Mouse (Mus musculus) adrenal gland (tissue): Measurements from ENCODE around the gene Pdk1.
"Not testable (repeated sequence)": the region's sequence is repeated elsewhere in the genome, so short reads cannot be mapped to it uniquely, and the experiment has no call there.

Experiments
- intact Hi-C: fragments of 180-260 bp; cut with DNase I; formaldehyde crosslinking; loops from one replicate; pipeline ENCODE4 v1.15.1; 2025

Gene Pdk1

GRCm38 (mm10) chr2:71873474-71874322, 674 bp downstream of the Pdk1 start:
- intact Hi-C loops: no loop called here

GRCm38 (mm10) chr2:71874422-71874821, 1.4 kb downstream of the Pdk1 start:
- intact Hi-C loops: no loop called here

GRCm38 (mm10) chr2:71874836-71875235, 1.8 kb downstream of the Pdk1 start:
- intact Hi-C loops: no loop called here

- intact Hi-C loops: no loop called here
Observed at GRCm38 (mm10) chr2:71877865-71878264, 4.8 kb downstream of the Pdk1 start.

GRCm38 (mm10) chr2:71878441-71878840, 5.4 kb downstream of the Pdk1 start:
- intact Hi-C loops: no loop called here

- intact Hi-C loops: no loop called here
Observed at GRCm38 (mm10) chr2:71878943-71879342, 5.9 kb downstream of the Pdk1 start.

GRCm38 (mm10) chr2:71882914-71883651, 10.1 kb downstream of the Pdk1 start:
- intact Hi-C loops: no loop called here

- intact Hi-C loops: no loop called here
Observed at GRCm38 (mm10) chr2:71887269-71887668, 14.2 kb downstream of the Pdk1 start.

- intact Hi-C loops: no loop called here
Observed at GRCm38 (mm10) chr2:71888437-71888836, 15.4 kb downstream of the Pdk1 start.

GRCm38 (mm10) chr2:71891536-71891935, 18.5 kb downstream of the Pdk1 start:
- intact Hi-C loops: no loop called here

GRCm38 (mm10) chr2:71892741-71893349, 19.8 kb downstream of the Pdk1 start:
- intact Hi-C loops: no loop called here

- intact Hi-C loops: no loop called here
Observed at GRCm38 (mm10) chr2:71895596-71896286, 22.7 kb downstream of the Pdk1 start.

- intact Hi-C loops: no loop called here
Observed at GRCm38 (mm10) chr2:71897420-71897819, 24.4 kb downstream of the Pdk1 start.

- intact Hi-C loops: loop anchor here (2.0 kb wide), 1 partner anchor 56 kb away; no protein-coding TSS in a partner anchor
Observed at GRCm38 (mm10) chr2:71898335-71898856, 25.4 kb downstream of the Pdk1 start.

GRCm38 (mm10) chr2:71899886-71900285, 26.9 kb downstream of the Pdk1 start:
- intact Hi-C loops: loop anchor here (2.0 kb wide), 1 partner anchor 55 kb away; no protein-coding TSS in a partner anchor

GRCm38 (mm10) chr2:71905154-71905553, 32.1 kb downstream of the Pdk1 start:
- intact Hi-C loops: loop anchor here (5.0 kb wide), 1 partner anchor 127 kb away; no protein-coding TSS in a partner anchor

- intact Hi-C loops: loop anchor here (5.0 kb wide), 1 partner anchor 126 kb away; no protein-coding TSS in a partner anchor
Observed at GRCm38 (mm10) chr2:71906356-71906755, 33.3 kb downstream of the Pdk1 start.

GRCm38 (mm10) chr2:71913911-71914310, 40.9 kb downstream of the Pdk1 start:
- intact Hi-C loops: no loop called here

- intact Hi-C loops: no loop called here
Observed at GRCm38 (mm10) chr2:71919227-71919647, 46.2 kb downstream of the Pdk1 start.

GRCm38 (mm10) chr2:71924931-71925330, 51.9 kb downstream of the Pdk1 start:
- intact Hi-C loops: not testable (repeated sequence)

GRCm38 (mm10) chr2:71934046-71934445, 61.0 kb downstream of the Pdk1 start:
- intact Hi-C loops: no loop called here
